Mouse (Mus musculus): Measurements from ENCODE around the gene Odf3l1.

Gene Odf3l1

GRCm38 (mm10) chr9:56899409-56899808 lies 34.9 kb upstream of the Odf3l1 start:
- Histone ChIP-seq H3K9me3 (ENCODE audit: low read length) (no peaks in the 10 kb centered on the region), H3K4me3 (replicated peaks; ENCODE audit: low read length) (no peak overlapping the region), H3K4me1 (replicated peaks; ENCODE audit: low read depth, low read length) (peaks cover 50% of the 10 kb centered on the region), H3K36me3 (ENCODE audit: insufficient read depth, low read length) (no peaks in the 10 kb centered on the region), H3K27me3 (ENCODE audit: insufficient read depth, low read length) (peaks cover 34% of the 10 kb centered on the region)
- TF ChIP-seq NANOG (IDR thresholded peaks at IDR 0.05; ENCODE audit: borderline replicate concordance, low read length) (no peak), CTCF (conservative IDR thresholded peaks at IDR 0.05; ENCODE audit: low read length) (no peak)

DNA sequence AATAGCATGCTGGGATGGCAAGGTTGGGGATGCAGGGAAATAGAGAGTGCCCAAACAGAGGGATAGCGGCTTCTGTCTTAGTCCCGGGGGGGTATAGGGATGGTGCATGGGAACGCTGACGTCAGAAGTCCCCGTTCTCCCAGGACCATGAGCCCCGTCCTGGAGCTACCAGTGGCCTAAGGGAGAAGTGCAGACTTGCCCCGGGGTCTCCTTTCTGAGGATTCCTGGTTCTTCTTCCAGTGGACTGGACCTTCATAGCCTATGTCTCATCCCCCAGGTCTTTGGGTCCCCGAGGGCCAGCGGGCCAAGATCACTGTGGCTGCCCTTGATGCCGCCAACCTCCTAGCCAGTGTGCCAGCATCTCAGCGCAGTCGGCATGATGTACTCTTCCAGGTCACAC lies 32.3 kb upstream of the Odf3l1 start:
- Histone ChIP-seq H3K4me1 (replicated peaks; ENCODE audit: low read depth, low read length) (peaks cover 75% of the 10 kb centered on the region), H3K4me3 (replicated peaks; ENCODE audit: low read length) (peak overlapping the region; percentile 39), H3K27me3 (ENCODE audit: insufficient read depth, low read length) (peaks cover 58% of the 10 kb centered on the region), H3K9me3 (ENCODE audit: low read length) (no peaks in the 10 kb centered on the region), H3K36me3 (ENCODE audit: insufficient read depth, low read length) (no peaks in the 10 kb centered on the region)
- TF ChIP-seq POU5F1 (IDR thresholded peaks at IDR 0.05; ENCODE audit: borderline replicate concordance, low read length) (no peak), NANOG (IDR thresholded peaks at IDR 0.05; ENCODE audit: borderline replicate concordance, low read length) (no peak), CTCF (conservative IDR thresholded peaks at IDR 0.05; ENCODE audit: low read length) (no peak)

GRCm38 (mm10) chr9:56894006-56894405 lies 29.5 kb upstream of the Odf3l1 start:
- TF ChIP-seq POU5F1 (IDR thresholded peaks at IDR 0.05; ENCODE audit: borderline replicate concordance, low read length) (no peak), NANOG (IDR thresholded peaks at IDR 0.05; ENCODE audit: borderline replicate concordance, low read length) (no peak), CTCF (conservative IDR thresholded peaks at IDR 0.05; ENCODE audit: low read length) (no peak)
- H3K9me3 ChIP-seq (ENCODE audit: low read length), result no peaks in the 10 kb centered on the region
- no peaks in the 10 kb centered on the region for H3K36me3 ChIP-seq (ENCODE audit: insufficient read depth, low read length)
- no peak overlapping the region for H3K4me3 ChIP-seq (replicated peaks; ENCODE audit: low read length)
- peaks cover 65% of the 10 kb centered on the region for H3K27me3 ChIP-seq (ENCODE audit: insufficient read depth, low read length)
- peaks cover 58% of the 10 kb centered on the region for H3K4me1 ChIP-seq (replicated peaks; ENCODE audit: low read depth, low read length)

- H3K27me3 ChIP-seq (ENCODE audit: insufficient read depth, low read length), result peaks cover 66% of the 10 kb centered on the region
- peaks cover 56% of the 10 kb centered on the region for H3K4me1 ChIP-seq (replicated peaks; ENCODE audit: low read depth, low read length)
- peak overlapping the region; percentile 20; the same call in 1 of the 2 replicates for H3K4me3 ChIP-seq (replicated peaks; ENCODE audit: low read length)
- TF ChIP-seq NANOG (IDR thresholded peaks at IDR 0.05; ENCODE audit: borderline replicate concordance, low read length), result no peak
- no peak for TF ChIP-seq CTCF (conservative IDR thresholded peaks at IDR 0.05; ENCODE audit: low read length)
- no peak for TF ChIP-seq POU5F1 (IDR thresholded peaks at IDR 0.05; ENCODE audit: borderline replicate concordance, low read length)
- H3K9me3 ChIP-seq (ENCODE audit: low read length), result no peaks in the 10 kb centered on the region
- H3K36me3 ChIP-seq (ENCODE audit: insufficient read depth, low read length), result no peaks in the 10 kb centered on the region
Measured at GRCm38 (mm10) chr9:56893313-56893712, 28.8 kb upstream of the Odf3l1 start.

DNA sequence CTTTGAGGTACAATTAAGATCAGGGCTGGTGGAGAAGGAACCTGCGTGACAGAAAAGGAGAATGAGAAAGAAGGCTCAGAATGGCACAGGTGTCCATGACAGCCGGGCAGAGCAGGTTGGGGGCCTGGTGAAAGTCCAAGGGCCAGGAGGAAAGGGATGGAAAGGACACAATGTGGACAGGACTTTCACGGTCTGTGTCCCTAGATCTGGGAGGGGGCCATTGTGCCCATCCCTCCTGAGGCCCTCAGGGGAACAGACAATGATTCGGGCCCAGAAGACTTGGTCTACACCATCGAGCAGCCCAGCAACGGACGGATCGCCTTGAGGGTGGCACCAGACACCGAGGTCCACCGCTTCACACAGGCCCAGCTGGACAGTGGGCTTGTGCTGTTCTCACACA lies 27.6 kb upstream of the Odf3l1 start:
- no peak for TF ChIP-seq NANOG (IDR thresholded peaks at IDR 0.05; ENCODE audit: borderline replicate concordance, low read length)
- TF ChIP-seq POU5F1 (IDR thresholded peaks at IDR 0.05; ENCODE audit: borderline replicate concordance, low read length), result no peak
- TF ChIP-seq CTCF (conservative IDR thresholded peaks at IDR 0.05; ENCODE audit: low read length), result no peak
- no peaks in the 10 kb centered on the region for H3K36me3 ChIP-seq (ENCODE audit: insufficient read depth, low read length)
- H3K4me3 ChIP-seq (replicated peaks; ENCODE audit: low read length), result peak overlapping the region; percentile 66
- peaks cover 72% of the 10 kb centered on the region for H3K27me3 ChIP-seq (ENCODE audit: insufficient read depth, low read length)
- H3K4me1 ChIP-seq (replicated peaks; ENCODE audit: low read depth, low read length), result peaks cover 44% of the 10 kb centered on the region
- no peaks in the 10 kb centered on the region for H3K9me3 ChIP-seq (ENCODE audit: low read length)

DNA sequence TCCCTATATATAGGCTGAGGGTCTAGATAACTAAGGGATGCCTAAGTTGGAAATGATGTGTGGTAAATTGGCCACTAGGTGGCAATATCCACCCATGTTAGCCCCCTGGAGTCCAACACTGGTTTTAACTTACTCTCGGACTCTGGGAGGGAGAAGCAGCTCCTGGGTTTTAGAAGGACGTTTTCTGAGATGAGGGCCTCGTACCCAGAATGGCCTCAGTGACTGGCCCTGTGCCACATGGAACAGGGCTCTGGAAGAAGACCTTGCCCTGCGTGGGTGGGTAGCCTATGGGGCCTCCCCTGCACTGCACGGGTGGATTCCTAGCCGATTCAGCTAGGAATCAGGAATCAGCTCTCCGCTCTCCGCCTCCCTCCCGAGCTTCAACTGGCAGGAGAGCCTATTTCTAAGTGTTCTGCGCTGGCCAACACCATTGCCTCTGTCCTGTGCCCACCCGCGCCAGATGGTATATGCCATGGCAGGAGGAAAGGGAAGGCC lies 27.1 kb upstream of the Odf3l1 start:
- Histone ChIP-seq H3K4me3 (replicated peaks; ENCODE audit: low read length) (peak overlapping the region; percentile 66), H3K36me3 (ENCODE audit: insufficient read depth, low read length) (no peaks in the 10 kb centered on the region), H3K9me3 (ENCODE audit: low read length) (no peaks in the 10 kb centered on the region), H3K27me3 (ENCODE audit: insufficient read depth, low read length) (peaks cover 67% of the 10 kb centered on the region), H3K4me1 (replicated peaks; ENCODE audit: low read depth, low read length) (peaks cover 43% of the 10 kb centered on the region)
- no peak for TF ChIP-seq NANOG (IDR thresholded peaks at IDR 0.05; ENCODE audit: borderline replicate concordance, low read length)
- TF ChIP-seq CTCF (conservative IDR thresholded peaks at IDR 0.05; ENCODE audit: low read length), result peak; percentile 66

GRCm38 (mm10) chr9:56890522-56891250 lies 26.2 kb upstream of the Odf3l1 start:
- Histone ChIP-seq H3K4me1 (replicated peaks; ENCODE audit: low read depth, low read length) (peaks cover 44% of the 10 kb centered on the region), H3K27me3 (ENCODE audit: insufficient read depth, low read length) (peaks cover 61% of the 10 kb centered on the region), H3K4me3 (replicated peaks; ENCODE audit: low read length) (peak overlapping the region; percentile 74; the same call in 1 of the 2 replicates), H3K36me3 (ENCODE audit: insufficient read depth, low read length) (no peaks in the 10 kb centered on the region), H3K9me3 (ENCODE audit: low read length) (no peaks in the 10 kb centered on the region)
- TF ChIP-seq NANOG (IDR thresholded peaks at IDR 0.05; ENCODE audit: borderline replicate concordance, low read length) (no peak), POU5F1 (IDR thresholded peaks at IDR 0.05; ENCODE audit: borderline replicate concordance, low read length) (no peak), CTCF (conservative IDR thresholded peaks at IDR 0.05; ENCODE audit: low read length) (no peak; the same call in 1 of the 2 replicates)

DNA sequence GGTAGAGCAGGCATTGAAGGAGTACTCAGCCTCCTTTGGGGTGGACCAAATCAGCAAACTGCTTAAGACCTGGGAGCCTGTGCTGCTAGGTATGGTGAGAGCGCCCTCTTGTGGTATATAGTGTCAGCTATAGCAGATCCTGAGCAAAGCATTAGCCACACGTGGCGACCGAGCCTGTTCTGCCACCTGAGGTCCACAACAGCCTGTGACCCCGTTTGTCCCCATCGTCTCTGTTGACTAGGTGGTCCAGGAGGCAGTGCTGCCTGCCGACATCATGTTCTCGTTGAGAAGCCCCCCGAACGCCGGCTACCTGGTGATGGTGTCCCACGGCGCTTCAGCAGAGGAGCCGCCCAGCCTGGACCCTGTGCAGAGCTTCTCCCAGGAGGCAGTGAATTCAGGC lies 25.3 kb upstream of the Odf3l1 start:
- peak; percentile 68 for TF ChIP-seq CTCF (conservative IDR thresholded peaks at IDR 0.05; ENCODE audit: low read length)
- no peak for TF ChIP-seq NANOG (IDR thresholded peaks at IDR 0.05; ENCODE audit: borderline replicate concordance, low read length)
- H3K4me3 ChIP-seq (replicated peaks; ENCODE audit: low read length), result peak overlapping the region; percentile 74
- peaks cover 60% of the 10 kb centered on the region for H3K27me3 ChIP-seq (ENCODE audit: insufficient read depth, low read length)
- H3K9me3 ChIP-seq (ENCODE audit: low read length), result no peaks in the 10 kb centered on the region
- H3K36me3 ChIP-seq (ENCODE audit: insufficient read depth, low read length), result no peaks in the 10 kb centered on the region
- peaks cover 48% of the 10 kb centered on the region for H3K4me1 ChIP-seq (replicated peaks; ENCODE audit: low read depth, low read length)

- no peak for TF ChIP-seq POU5F1 (IDR thresholded peaks at IDR 0.05; ENCODE audit: borderline replicate concordance, low read length)
- TF ChIP-seq CTCF (conservative IDR thresholded peaks at IDR 0.05; ENCODE audit: low read length), result no peak
- TF ChIP-seq NANOG (IDR thresholded peaks at IDR 0.05; ENCODE audit: borderline replicate concordance, low read length), result no peak
- Histone ChIP-seq H3K4me1 (replicated peaks; ENCODE audit: low read depth, low read length) (peaks cover 33% of the 10 kb centered on the region), H3K4me3 (replicated peaks; ENCODE audit: low read length) (no peak overlapping the region), H3K36me3 (ENCODE audit: insufficient read depth, low read length) (no peaks in the 10 kb centered on the region), H3K9me3 (ENCODE audit: low read length) (no peaks in the 10 kb centered on the region), H3K27me3 (ENCODE audit: insufficient read depth, low read length) (peaks cover 52% of the 10 kb centered on the region)
Measured at GRCm38 (mm10) chr9:56887581-56887980, 23.1 kb upstream of the Odf3l1 start.
